Mouse (Mus musculus) liver, embryonic 11.5 days (tissue): ENCODE data around the gene Pdia5. TPM values are rescaled to one million over a fixed set of nuclear protein-coding genes. Genes with fewer than 3 reads are reported as not detected.
A peak's percentile ranks its signal among the peaks of the same experiment; 100 is the strongest.

ENCODE experiments used
- ATAC-seq: fragments of 200-750 bp; cut with Nextera tagmentation; replicated peaks from 2 replicates; pipeline ENCODE4 v1.8.0; 2017; ENCODE audit warnings: moderate number of reproducible peaks, mild to moderate bottlenecking, moderate TSS enrichment, moderate library complexity; ENCODE audit not compliant: low FRiP score
- DNase-seq: peaks from one replicate; pipeline ENCODE4 v3.0.0-alpha.2; 2017; ENCODE audit warnings: low spot score
- H3K27ac ChIP-seq: fragments of 300-500 bp; sonication (generic); 2 replicates; pipeline ENCODE4 v1.5.1; 2014; ENCODE audit warnings: mild to moderate bottlenecking, low read depth, low read length, control low read depth
- H3K27me3 ChIP-seq: fragments of 300-500 bp; sonication (generic); replicated peaks from 2 replicates; pipeline ENCODE4 v1.6.1; 2014; ENCODE audit warnings: low read length, mixed read lengths; ENCODE audit not compliant: control insufficient read depth, insufficient read depth
- H3K36me3 ChIP-seq: fragments of 300-500 bp; sonication (generic); 2 replicates; pipeline ENCODE4 v1.6.1; 2014; ENCODE audit warnings: mild to moderate bottlenecking, low read length, moderate library complexity, mixed read lengths; ENCODE audit not compliant: control insufficient read depth, insufficient read depth
- H3K4me1 ChIP-seq: fragments of 300-500 bp; sonication (generic); replicated peaks from 2 replicates; pipeline ENCODE4 v1.6.1; 2014; ENCODE audit warnings: low read length, mixed read lengths; ENCODE audit not compliant: control insufficient read depth, insufficient read depth
- H3K4me2 ChIP-seq: fragments of 300-500 bp; sonication (generic); 2 replicates; pipeline ENCODE4 v1.6.1; 2014; ENCODE audit warnings: mild to moderate bottlenecking, control low read depth, moderate library complexity
- H3K4me3 ChIP-seq: fragments of 300-500 bp; sonication (generic); 2 replicates; pipeline ENCODE4 v1.5.1; 2014; ENCODE audit warnings: low read depth, low read length, control low read depth
- H3K9ac ChIP-seq: fragments of 300-500 bp; sonication (generic); 2 replicates; pipeline ENCODE4 v1.6.1; 2014; ENCODE audit warnings: low read depth, low read length, control low read depth
- H3K9me3 ChIP-seq: fragments of 300-500 bp; sonication (generic); 2 replicates; pipeline ENCODE4 v1.6.1; 2016; ENCODE audit warnings: low read length, inconsistent platforms, mixed read lengths; ENCODE audit not compliant: control insufficient read depth
- WGBS: fragments of 180-500 bp; shearing (Covaris S2); extraction: QIAGEN DNeasy Blood & Tissue Kit; methylation state at CpG from one replicate; pipeline ENCODE4 v1.1.7; 2014; 5-methylcytosine and 5-hydroxymethylcytosine counted together
- polyA plus RNA-seq: library from polyadenylated mRNA; unstranded; fragments of >200 nt; fragmentation: Nextera tagmentation; extraction: Ambion mirVana; gene quantifications from 2 replicates; pipeline ENCODE4 v1.2.1, GENCODE M21; 2014

Gene Pdia5
- polyA plus RNA-seq, 1 experiment from 2014 or later, result 22.6 TPM

DNA sequence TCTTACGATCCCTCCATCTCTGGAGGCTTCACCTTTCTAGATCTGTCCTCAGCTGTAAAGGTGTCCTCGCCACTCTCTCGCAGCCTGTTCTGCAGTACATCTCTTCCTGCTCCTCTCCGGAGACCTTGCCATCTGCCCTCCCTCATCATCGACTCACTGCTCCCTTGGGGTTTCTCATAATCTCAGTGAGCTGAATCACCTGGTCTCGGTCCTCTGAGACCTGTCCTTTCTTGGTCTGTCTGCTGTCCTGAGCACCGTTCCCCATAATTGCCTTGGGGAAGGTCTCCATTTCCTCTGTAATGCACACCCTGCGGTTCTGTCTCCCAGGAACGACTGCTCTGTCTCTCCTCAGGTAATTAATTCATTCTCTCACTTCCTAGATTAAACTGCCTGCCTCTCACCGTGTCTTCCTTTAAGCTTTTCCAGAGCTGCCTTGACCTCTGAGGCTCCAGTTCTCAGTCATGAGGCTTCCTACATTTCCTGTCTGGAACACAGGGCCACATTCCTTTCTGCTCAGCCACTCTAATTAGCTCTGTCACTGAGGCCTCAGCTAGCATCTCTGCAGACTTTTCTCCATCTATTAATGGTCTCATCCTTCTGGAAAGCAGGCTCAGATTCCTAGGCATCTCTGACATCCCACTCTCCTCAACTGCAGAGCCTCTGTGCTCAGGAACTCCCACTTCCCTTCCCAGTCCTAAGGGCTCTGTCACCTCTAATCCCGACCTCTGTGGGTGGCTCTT lies 18.8 kb upstream of the Pdia5 start:
- Histone ChIP-seq H3K4me3 (no peak overlapping the region), H3K4me2 (no peak overlapping the region), H3K9ac (no peak overlapping the region), H3K36me3 (no peaks in the 10 kb centered on the region), H3K4me1 (no peaks in the 10 kb centered on the region), H3K27ac (no peak overlapping the region), H3K9me3 (no peaks in the 10 kb centered on the region), H3K27me3 (no peaks in the 10 kb centered on the region)
- WGBS, result 50% methylated on average over 11 of the region's 11 CpGs
- DNase-seq (no peak), ATAC-seq (no peak)

- Histone ChIP-seq H3K4me3 (no peak overlapping the region), H3K36me3 (no peaks in the 10 kb centered on the region), H3K9me3 (no peaks in the 10 kb centered on the region), H3K27ac (no peak overlapping the region), H3K27me3 (no peaks in the 10 kb centered on the region), H3K4me1 (no peaks in the 10 kb centered on the region), H3K4me2 (no peak overlapping the region), H3K9ac (no peak overlapping the region)
- DNase-seq (no peak), ATAC-seq (no peak)
- WGBS, result 81% methylated on average over 6 of the region's 6 CpGs
These were observed 17.9 kb upstream of the Pdia5 start for GRCm38 (mm10) chr16:35508581-35508980.

GRCm38 (mm10) chr16:35505786-35506185 lies 15.1 kb upstream of the Pdia5 start:
- DNase-seq (no peak), ATAC-seq (no peak)
- 86% methylated on average over 4 of the region's 4 CpGs for WGBS
- no peaks in the 10 kb centered on the region for H3K9me3 ChIP-seq
- no peaks in the 10 kb centered on the region for H3K27me3 ChIP-seq
- no peaks in the 10 kb centered on the region for H3K36me3 ChIP-seq
- no peak overlapping the region for H3K4me3 ChIP-seq
- H3K27ac ChIP-seq, result no peak overlapping the region
- no peak overlapping the region for H3K4me2 ChIP-seq
- no peaks in the 10 kb centered on the region for H3K4me1 ChIP-seq
- no peak overlapping the region for H3K9ac ChIP-seq

DNA sequence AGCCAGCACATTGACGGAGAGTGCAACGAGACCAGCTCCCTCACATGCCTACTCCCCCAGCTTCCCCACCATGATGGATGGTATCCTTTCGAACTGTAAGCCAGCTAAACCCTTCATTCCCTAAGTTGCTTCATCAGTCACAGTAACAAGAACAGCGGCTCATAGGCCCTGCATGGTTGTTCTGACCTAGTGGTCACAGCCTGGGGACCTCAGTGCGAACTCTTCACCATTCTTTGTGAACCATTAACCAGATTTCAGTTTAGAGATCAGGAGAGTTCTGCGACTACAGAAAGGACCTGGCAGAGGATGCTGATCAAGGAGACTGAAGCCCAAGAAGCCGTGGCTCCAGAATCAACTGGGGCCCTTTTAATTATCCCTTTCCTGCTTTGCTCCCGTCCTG lies 13.6 kb upstream of the Pdia5 start:
- Histone ChIP-seq H3K9me3 (0 out of 2 replicates have a peak, but pooled peaks cover 4% of the 10 kb centered on the region), H3K27me3 (no peaks in the 10 kb centered on the region), H3K4me3 (no peak overlapping the region), H3K27ac (no peak overlapping the region), H3K36me3 (no peaks in the 10 kb centered on the region), H3K4me2 (no peak overlapping the region), H3K9ac (no peak overlapping the region), H3K4me1 (no peaks in the 10 kb centered on the region)
- ATAC-seq, result no peak
- WGBS, result 82% methylated on average over 8 of the region's 8 CpGs
- DNase-seq, result no peak

DNA sequence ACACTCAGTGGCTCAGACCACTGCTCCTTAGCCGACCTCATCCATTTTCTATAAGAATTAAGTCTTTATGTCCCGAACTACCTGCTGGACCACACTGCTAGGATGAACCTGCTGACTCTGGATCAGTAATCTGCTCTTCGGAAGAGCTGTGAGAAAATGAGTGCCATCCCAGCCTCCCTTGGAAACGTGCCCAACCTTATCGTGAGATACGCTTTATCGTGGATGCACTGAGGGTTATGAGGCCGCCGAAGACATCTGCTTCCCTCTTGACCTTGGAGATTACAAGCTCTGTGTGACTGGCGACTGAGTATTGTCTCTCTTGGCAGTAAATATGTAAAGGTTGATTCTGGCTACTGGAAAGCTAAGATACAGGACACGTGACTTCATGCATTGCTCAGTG lies 11.8 kb upstream of the Pdia5 start:
- H3K4me3 ChIP-seq, result no peak overlapping the region
- no peak overlapping the region for H3K9ac ChIP-seq
- 0 out of 2 replicates have a peak, but pooled peaks cover 4% of the 10 kb centered on the region for H3K9me3 ChIP-seq
- no peak for ATAC-seq
- no peak overlapping the region for H3K27ac ChIP-seq
- 79% methylated on average over 11 of the region's 11 CpGs for WGBS
- no peaks in the 10 kb centered on the region for H3K4me1 ChIP-seq
- no peak for DNase-seq
- no peak overlapping the region for H3K4me2 ChIP-seq
- no peaks in the 10 kb centered on the region for H3K36me3 ChIP-seq
- H3K27me3 ChIP-seq, result no peaks in the 10 kb centered on the region

DNA sequence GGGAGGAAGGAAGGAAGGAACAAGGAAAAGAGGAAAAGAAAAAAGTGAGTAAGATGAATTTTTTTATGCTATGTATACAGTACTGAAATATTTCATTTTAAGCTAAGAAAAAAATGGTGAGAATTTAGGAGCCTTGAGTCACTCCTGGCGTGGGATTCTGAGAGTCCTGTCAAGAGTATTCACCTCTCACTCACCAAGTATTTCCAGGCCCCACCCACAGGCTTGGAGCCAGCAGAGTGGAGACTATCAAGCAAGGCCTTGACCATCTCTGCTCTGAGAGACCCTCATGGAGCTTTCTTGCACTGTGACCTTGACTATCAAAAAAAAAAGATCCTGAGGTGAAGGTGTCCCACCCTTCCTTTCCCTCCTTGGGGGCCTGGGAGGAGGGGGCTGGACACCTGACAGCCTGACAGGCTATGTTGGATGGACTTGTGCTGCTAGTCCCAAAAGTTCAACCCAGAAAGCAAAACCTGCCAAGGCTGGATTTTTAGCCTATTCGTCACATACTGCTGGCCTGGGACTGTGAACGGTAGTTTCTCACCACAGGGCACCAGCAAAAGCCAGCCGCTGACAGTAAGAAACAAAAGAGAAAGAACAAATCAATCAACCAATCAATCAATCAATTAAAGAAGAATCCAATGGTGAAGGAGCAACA lies 10.6 kb upstream of the Pdia5 start:
- Histone ChIP-seq H3K27me3 (no peaks in the 10 kb centered on the region), H3K9me3 (0 out of 2 replicates have a peak, but pooled peaks cover 4% of the 10 kb centered on the region), H3K27ac (no peak overlapping the region), H3K4me2 (no peak overlapping the region), H3K4me3 (no peak overlapping the region), H3K4me1 (no peaks in the 10 kb centered on the region), H3K36me3 (no peaks in the 10 kb centered on the region), H3K9ac (no peak overlapping the region)
- no peak for ATAC-seq
- WGBS, result 70% methylated on average over 4 of the region's 4 CpGs
- no peak for DNase-seq

GRCm38 (mm10) chr16:35500342-35500741 lies 9.7 kb upstream of the Pdia5 start:
- Histone ChIP-seq H3K4me2 (no peak overlapping the region), H3K4me3 (no peak overlapping the region), H3K9ac (no peak overlapping the region), H3K27me3 (no peaks in the 10 kb centered on the region), H3K4me1 (no peaks in the 10 kb centered on the region), H3K27ac (no peak overlapping the region), H3K9me3 (0 out of 2 replicates have a peak, but pooled peaks cover 4% of the 10 kb centered on the region), H3K36me3 (no peaks in the 10 kb centered on the region)
- DNase-seq, result no peak
- WGBS, result 91% methylated on average over 3 of the region's 3 CpGs
- no peak for ATAC-seq

DNA sequence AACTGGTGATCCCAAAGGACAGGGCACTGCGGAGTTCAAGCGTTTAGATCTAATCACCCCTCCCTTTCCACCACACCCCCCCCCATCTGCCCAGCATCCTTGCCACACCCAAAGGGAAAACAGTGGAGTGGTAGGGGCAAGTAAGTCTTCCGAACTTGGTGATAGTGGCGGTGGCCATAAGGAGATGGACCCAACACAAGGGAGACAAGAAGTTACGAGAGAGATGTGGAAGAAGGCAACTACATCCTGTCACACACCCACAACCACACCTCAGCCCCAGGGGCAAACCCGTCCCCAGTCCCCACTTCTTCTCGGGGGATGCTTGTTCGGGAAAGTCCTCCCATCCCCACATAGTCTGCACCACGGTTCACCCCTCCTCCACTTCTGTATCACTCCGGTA lies 880 bp downstream of the Pdia5 start:
- peak overlapping the region; percentile 34; the same call in 1 of the 2 replicates for H3K27ac ChIP-seq

More for the DNA sequence above, 880 bp downstream of the Pdia5 start:
- no peaks in the 10 kb centered on the region for H3K36me3 ChIP-seq
- WGBS, result 11% methylated on average over 10 of the region's 10 CpGs
- no peaks in the 10 kb centered on the region for H3K27me3 ChIP-seq
- peak overlapping the region; percentile 91 for H3K4me2 ChIP-seq
- no peaks in the 10 kb centered on the region for H3K9me3 ChIP-seq
- peak; percentile 34 for DNase-seq
- peaks cover 9% of the 10 kb centered on the region; the same call in 1 of the 2 replicates for H3K4me1 ChIP-seq
- H3K9ac ChIP-seq, result peak overlapping the region; percentile 70
- no peak for ATAC-seq
- peak overlapping the region; percentile 76 for H3K4me3 ChIP-seq
